Mouse (Mus musculus): ENCODE results near the gene Scrt2. TPM values are rescaled to one million over a fixed set of nuclear protein-coding genes. Genes with fewer than 3 reads are reported as not detected.

Gene Scrt2
- polyA plus RNA-seq, 1 experiment from 2014 or later, result 0.08 TPM

DNA sequence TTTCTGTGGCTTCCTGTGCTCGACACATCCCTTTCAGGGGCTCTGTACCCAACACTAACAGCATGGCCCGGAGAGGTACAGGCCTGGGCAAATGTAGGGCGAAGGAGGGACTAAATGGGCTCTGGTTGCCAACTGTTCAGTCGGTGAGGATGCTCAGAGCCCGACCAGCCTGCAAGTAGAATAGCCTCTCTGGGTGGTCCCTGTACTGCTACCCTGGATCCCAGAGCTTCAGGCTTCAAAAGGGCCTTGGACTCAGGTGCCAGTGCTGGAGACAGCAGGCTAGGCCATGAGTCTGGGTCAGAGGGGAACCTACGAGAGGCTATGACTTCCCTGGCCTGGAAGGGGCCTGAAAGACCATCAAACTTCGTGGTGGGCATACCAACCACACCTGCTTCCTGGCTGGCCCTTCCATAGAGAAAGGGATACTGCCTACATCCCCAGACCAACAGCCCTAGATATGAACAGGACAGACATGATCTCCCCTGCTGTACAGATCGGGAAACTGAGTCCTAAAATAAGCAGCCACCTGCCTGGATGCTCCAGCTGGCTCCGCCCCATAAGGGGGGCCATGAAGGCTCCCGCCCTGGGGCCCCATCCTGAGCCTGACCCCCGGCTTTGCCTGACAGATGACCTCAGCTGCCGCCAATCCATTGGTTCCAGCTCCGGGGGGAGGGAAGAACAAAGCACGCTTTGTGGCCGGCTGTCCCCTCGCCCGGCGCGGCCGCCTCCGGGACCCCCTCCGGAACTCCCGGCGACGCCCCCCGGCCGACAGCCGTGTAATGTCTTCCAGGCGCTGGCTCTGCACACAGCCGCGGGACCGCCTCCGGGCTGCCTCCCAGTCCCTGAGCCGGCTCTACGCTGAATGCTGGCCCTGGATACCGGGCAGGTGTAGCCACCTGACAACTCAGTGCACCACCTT lies 33.0 kb downstream of the Scrt2 start:
- ATAC-seq (replicated peaks; ENCODE audit: low FRiP score, low TSS enrichment, low read depth), result peak; percentile 36; the same call in 1 of the 2 replicates

DNA sequence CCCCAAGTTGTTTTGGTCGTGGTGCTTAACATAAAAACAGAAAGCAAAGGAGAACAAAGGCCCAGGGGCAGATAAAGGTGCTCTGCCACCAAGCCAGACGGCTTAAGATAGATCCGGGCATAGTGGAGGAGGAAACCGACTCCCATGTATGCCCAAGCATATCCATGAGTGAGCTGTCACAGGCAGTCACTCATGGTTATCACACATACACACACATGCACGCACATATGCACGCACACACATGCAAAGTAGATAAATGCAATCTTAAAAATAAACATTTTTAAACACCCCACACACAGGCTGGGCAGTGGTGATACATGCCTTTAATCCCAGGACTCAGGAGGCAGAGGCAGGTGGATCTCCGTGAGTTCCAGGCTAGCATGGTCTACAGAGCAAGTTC lies 36.4 kb downstream of the Scrt2 start:
- ATAC-seq (replicated peaks; ENCODE audit: low FRiP score, low TSS enrichment, low read depth) (no peak), DNase-seq (ENCODE audit: low spot score) (no peak)
- H3K9ac ChIP-seq (ENCODE audit: low read length), result no peak overlapping the region
- H3K4me3 ChIP-seq (ENCODE audit: low read depth, low read length), result no peak overlapping the region
- WGBS, result 83% methylated on average over 7 of the region's 7 CpGs
- H3K4me1 ChIP-seq (replicated peaks; ENCODE audit: control insufficient read depth, insufficient read depth, low read length), result peaks cover 7% of the 10 kb centered on the region; the same call in 1 of the 2 replicates
- no peaks in the 10 kb centered on the region for H3K9me3 ChIP-seq (ENCODE audit: control insufficient read depth, low read length)
- no peak overlapping the region for H3K4me2 ChIP-seq (ENCODE audit: low read length)
- H3K27ac ChIP-seq (ENCODE audit: low read depth), result no peak overlapping the region
- H3K27me3 ChIP-seq (replicated peaks; ENCODE audit: control insufficient read depth, insufficient read depth, low read length), result peaks cover 4% of the 10 kb centered on the region; the same call in 1 of the 2 replicates
- no peaks in the 10 kb centered on the region for H3K36me3 ChIP-seq (ENCODE audit: control insufficient read depth, insufficient read depth, low read length)

More for the DNA sequence above, 33.0 kb downstream of the Scrt2 start:
- H3K36me3 ChIP-seq (ENCODE audit: control insufficient read depth, insufficient read depth, low read length), result no peaks in the 10 kb centered on the region
- H3K4me1 ChIP-seq (replicated peaks; ENCODE audit: control insufficient read depth, insufficient read depth, low read length), result peaks cover 7% of the 10 kb centered on the region; the same call in 1 of the 2 replicates
- H3K9me3 ChIP-seq (ENCODE audit: control insufficient read depth, low read length), result no peaks in the 10 kb centered on the region
- H3K4me2 ChIP-seq (ENCODE audit: low read length), result peak overlapping the region; percentile 51
- H3K4me3 ChIP-seq (ENCODE audit: low read depth, low read length), result peak overlapping the region; percentile 18
- H3K27me3 ChIP-seq (replicated peaks; ENCODE audit: control insufficient read depth, insufficient read depth, low read length), result peaks cover 4% of the 10 kb centered on the region; the same call in 1 of the 2 replicates
- H3K9ac ChIP-seq (ENCODE audit: low read length), result peak overlapping the region; percentile 13; the same call in 1 of the 2 replicates
- H3K27ac ChIP-seq (ENCODE audit: low read depth), result no peak overlapping the region
- no peak for DNase-seq (ENCODE audit: low spot score)
- WGBS, result 15% methylated on average over 35 of the region's 36 CpGs

DNA sequence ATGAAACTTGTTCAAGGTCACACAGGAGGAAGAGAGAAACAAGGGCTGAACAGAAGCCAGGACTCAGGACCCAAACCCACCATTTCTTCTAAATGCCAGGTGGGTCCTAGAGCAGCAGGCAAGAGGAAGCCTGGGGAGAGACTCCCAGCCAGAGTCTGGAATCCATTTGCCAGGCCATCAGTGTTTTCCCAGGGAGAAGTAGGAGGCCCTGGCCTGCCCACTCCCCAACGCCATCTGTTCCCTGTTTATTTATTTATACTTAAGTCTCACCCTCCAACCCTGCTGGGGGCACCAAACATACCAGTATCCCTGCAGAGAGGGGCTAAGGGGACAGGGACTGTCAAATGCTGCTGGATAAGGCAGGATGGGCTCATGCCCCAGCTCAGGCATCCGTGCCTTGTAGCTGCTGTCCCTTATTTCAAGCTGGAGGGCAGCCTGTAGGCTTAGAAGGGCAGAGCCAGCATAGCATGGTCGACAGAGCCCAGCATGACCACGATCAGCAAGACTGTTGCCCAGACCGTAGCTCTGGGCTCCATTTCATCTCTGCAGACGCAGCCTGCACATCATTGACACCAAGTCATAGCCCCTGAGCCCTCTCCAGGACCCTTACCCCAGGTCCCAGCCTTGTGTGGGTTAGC lies 38.0 kb downstream of the Scrt2 start:
- H3K36me3 ChIP-seq (ENCODE audit: control insufficient read depth, insufficient read depth, low read length), result no peaks in the 10 kb centered on the region
- no peak for DNase-seq (ENCODE audit: low spot score)
- no peak for ATAC-seq (replicated peaks; ENCODE audit: low FRiP score, low TSS enrichment, low read depth)
- H3K4me1 ChIP-seq (replicated peaks; ENCODE audit: control insufficient read depth, insufficient read depth, low read length), result peaks cover 7% of the 10 kb centered on the region; the same call in 1 of the 2 replicates
- no peak overlapping the region for H3K27ac ChIP-seq (ENCODE audit: low read depth)
- peaks cover 2% of the 10 kb centered on the region; the same call in 1 of the 2 replicates for H3K27me3 ChIP-seq (replicated peaks; ENCODE audit: control insufficient read depth, insufficient read depth, low read length)
- H3K4me3 ChIP-seq (ENCODE audit: low read depth, low read length), result no peak overlapping the region
- WGBS, result 54% methylated on average over 6 of the region's 6 CpGs
- no peak overlapping the region for H3K4me2 ChIP-seq (ENCODE audit: low read length)
- no peaks in the 10 kb centered on the region for H3K9me3 ChIP-seq (ENCODE audit: control insufficient read depth, low read length)
- no peak overlapping the region for H3K9ac ChIP-seq (ENCODE audit: low read length)

DNA sequence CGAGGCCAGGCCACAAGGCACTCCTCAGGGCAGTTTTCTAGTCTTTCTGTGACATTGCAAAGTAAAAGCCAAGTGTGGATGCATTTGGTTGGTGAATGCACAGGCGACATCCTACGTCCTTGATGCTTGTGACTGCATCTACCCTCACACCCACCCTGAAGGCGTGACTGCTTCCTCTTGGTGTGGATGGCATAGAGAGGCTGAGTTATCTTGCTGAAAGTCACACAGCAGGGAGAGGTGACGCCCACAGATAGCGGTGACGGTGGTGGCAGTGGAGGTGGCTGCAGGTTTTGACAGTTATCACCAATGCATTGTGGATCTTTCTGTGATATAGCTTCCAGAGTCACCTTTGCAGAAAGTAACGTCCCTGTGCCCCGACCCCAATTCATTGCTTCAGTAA lies 41.6 kb downstream of the Scrt2 start:
- H3K36me3 ChIP-seq (ENCODE audit: control insufficient read depth, insufficient read depth, low read length), result no peaks in the 10 kb centered on the region
- H3K4me1 ChIP-seq (replicated peaks; ENCODE audit: control insufficient read depth, insufficient read depth, low read length), result no peaks in the 10 kb centered on the region
- 64% methylated on average over 9 of the region's 9 CpGs for WGBS
- H3K9me3 ChIP-seq (ENCODE audit: control insufficient read depth, low read length), result no peaks in the 10 kb centered on the region
- H3K4me2 ChIP-seq (ENCODE audit: low read length), result no peak overlapping the region
- DNase-seq (ENCODE audit: low spot score) (no peak), ATAC-seq (replicated peaks; ENCODE audit: low FRiP score, low TSS enrichment, low read depth) (no peak)
- H3K27ac ChIP-seq (ENCODE audit: low read depth), result no peak overlapping the region
- no peak overlapping the region for H3K4me3 ChIP-seq (ENCODE audit: low read depth, low read length)
- no peaks in the 10 kb centered on the region for H3K27me3 ChIP-seq (replicated peaks; ENCODE audit: control insufficient read depth, insufficient read depth, low read length)
- H3K9ac ChIP-seq (ENCODE audit: low read length), result no peak overlapping the region

DNA sequence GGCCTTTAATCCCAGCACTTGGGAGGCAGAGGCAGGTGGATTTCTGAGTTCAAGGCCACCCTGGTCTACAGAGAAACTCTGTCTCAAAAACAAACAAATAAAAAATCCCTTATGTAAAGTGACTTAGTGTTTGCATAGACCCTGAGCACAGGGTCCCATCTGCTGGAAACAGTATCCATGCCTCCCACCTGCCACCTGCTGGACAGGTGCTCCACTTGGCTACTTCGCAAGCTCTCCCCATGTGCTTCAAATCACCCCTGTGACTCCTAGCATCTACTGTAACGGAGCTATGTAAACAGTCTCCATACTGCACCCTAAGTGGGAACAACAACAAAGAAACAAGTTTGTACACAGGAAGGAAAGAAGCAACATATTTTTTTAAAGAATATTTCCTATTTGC lies 47.3 kb downstream of the Scrt2 start:
- Histone ChIP-seq H3K9ac (ENCODE audit: low read length) (no peak overlapping the region), H3K4me3 (ENCODE audit: low read depth, low read length) (no peak overlapping the region), H3K36me3 (ENCODE audit: control insufficient read depth, insufficient read depth, low read length) (no peaks in the 10 kb centered on the region), H3K4me1 (replicated peaks; ENCODE audit: control insufficient read depth, insufficient read depth, low read length) (no peaks in the 10 kb centered on the region), H3K4me2 (ENCODE audit: low read length) (no peak overlapping the region), H3K27ac (ENCODE audit: low read depth) (no peak overlapping the region), H3K9me3 (ENCODE audit: control insufficient read depth, low read length) (no peaks in the 10 kb centered on the region), H3K27me3 (replicated peaks; ENCODE audit: control insufficient read depth, insufficient read depth, low read length) (no peaks in the 10 kb centered on the region)
- no peak for ATAC-seq (replicated peaks; ENCODE audit: low FRiP score, low TSS enrichment, low read depth)
- no peak for DNase-seq (ENCODE audit: low spot score)
- WGBS, result 61% methylated on average over 2 of the region's 2 CpGs

DNA sequence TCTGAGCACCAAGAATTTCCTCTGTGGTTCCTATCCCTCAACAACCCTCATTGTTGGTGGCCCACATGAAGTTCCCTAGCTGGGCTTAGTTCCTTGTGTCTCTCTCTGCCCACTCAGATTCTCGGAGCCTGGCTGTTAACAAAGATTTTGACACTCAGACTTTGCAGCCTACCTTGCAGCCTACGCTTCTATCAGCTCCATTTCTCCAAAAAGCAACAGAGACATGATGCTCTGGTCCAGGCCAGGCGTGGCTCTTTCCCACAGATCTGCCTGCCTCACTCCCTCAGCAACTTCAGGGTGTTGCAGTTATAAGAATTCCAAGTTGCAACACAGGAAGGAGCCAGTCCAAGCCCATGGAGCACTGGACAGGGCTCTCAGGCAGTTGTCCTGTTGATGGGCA lies 48.4 kb downstream of the Scrt2 start:
- no peak overlapping the region for H3K9ac ChIP-seq (ENCODE audit: low read length)
- H3K4me3 ChIP-seq (ENCODE audit: low read depth, low read length), result no peak overlapping the region
- H3K4me2 ChIP-seq (ENCODE audit: low read length), result no peak overlapping the region
- 72% methylated on average over 3 of the region's 3 CpGs for WGBS
- DNase-seq (ENCODE audit: low spot score) (no peak), ATAC-seq (replicated peaks; ENCODE audit: low FRiP score, low TSS enrichment, low read depth) (no peak)
- H3K9me3 ChIP-seq (ENCODE audit: control insufficient read depth, low read length), result no peaks in the 10 kb centered on the region
- H3K27ac ChIP-seq (ENCODE audit: low read depth), result no peak overlapping the region
- no peaks in the 10 kb centered on the region for H3K27me3 ChIP-seq (replicated peaks; ENCODE audit: control insufficient read depth, insufficient read depth, low read length)
- no peaks in the 10 kb centered on the region for H3K36me3 ChIP-seq (ENCODE audit: control insufficient read depth, insufficient read depth, low read length)
- no peaks in the 10 kb centered on the region for H3K4me1 ChIP-seq (replicated peaks; ENCODE audit: control insufficient read depth, insufficient read depth, low read length)

DNA sequence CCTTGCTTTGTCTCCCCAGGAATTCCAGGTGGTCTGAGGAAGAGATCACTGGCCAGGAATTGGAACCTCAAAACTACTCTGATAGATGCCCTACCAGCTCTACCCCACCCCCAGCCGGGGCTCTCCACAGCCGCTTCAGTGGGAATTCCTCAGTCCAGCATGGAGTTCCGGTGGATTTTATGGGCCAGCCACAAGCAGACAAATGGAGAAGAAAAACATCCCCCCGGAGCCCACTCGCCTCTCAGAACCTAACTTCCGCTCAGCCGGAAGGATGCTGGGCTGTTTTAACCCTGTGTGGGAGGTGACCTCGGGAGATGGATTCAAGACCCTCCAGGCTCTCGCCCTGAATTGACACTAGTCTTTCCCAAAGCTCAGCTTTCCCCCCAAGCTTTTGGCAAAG lies 50.7 kb downstream of the Scrt2 start:
- Histone ChIP-seq H3K36me3 (ENCODE audit: control insufficient read depth, insufficient read depth, low read length) (no peaks in the 10 kb centered on the region), H3K9ac (ENCODE audit: low read length) (no peak overlapping the region), H3K4me1 (replicated peaks; ENCODE audit: control insufficient read depth, insufficient read depth, low read length) (no peaks in the 10 kb centered on the region), H3K4me2 (ENCODE audit: low read length) (no peak overlapping the region), H3K27me3 (replicated peaks; ENCODE audit: control insufficient read depth, insufficient read depth, low read length) (no peaks in the 10 kb centered on the region), H3K9me3 (ENCODE audit: control insufficient read depth, low read length) (no peaks in the 10 kb centered on the region), H3K27ac (ENCODE audit: low read depth) (no peak overlapping the region), H3K4me3 (ENCODE audit: low read depth, low read length) (no peak overlapping the region)
- ATAC-seq (replicated peaks; ENCODE audit: low FRiP score, low TSS enrichment, low read depth), result no peak
- WGBS, result 28% methylated on average over 9 of the region's 9 CpGs
- DNase-seq (ENCODE audit: low spot score), result no peak

DNA sequence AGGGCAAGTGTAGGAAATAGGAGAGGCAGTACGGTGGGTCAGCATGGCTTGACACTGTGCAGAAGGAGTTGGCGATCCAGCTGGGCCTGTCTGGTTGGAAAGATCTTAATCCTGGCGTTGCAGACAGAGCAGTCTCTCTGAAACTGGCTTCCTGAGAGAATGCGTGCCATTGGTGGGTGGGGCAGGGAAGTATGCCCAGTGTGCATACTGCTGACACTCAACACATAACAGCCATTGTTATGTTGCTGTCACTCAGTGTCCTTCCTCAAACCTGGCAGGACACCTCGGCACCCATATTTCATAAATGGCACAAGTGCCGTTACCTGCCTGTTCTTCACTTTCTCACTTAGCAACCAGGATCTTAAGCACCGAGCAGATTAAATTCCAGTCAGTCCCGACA lies 51.4 kb downstream of the Scrt2 start:
- ATAC-seq (replicated peaks; ENCODE audit: low FRiP score, low TSS enrichment, low read depth), result no peak
- Histone ChIP-seq H3K9ac (ENCODE audit: low read length) (no peak overlapping the region), H3K27me3 (replicated peaks; ENCODE audit: control insufficient read depth, insufficient read depth, low read length) (no peaks in the 10 kb centered on the region), H3K27ac (ENCODE audit: low read depth) (no peak overlapping the region), H3K4me2 (ENCODE audit: low read length) (no peak overlapping the region), H3K4me1 (replicated peaks; ENCODE audit: control insufficient read depth, insufficient read depth, low read length) (no peaks in the 10 kb centered on the region), H3K9me3 (ENCODE audit: control insufficient read depth, low read length) (no peaks in the 10 kb centered on the region), H3K4me3 (ENCODE audit: low read depth, low read length) (no peak overlapping the region), H3K36me3 (ENCODE audit: control insufficient read depth, insufficient read depth, low read length) (no peaks in the 10 kb centered on the region)
- WGBS, result 42% methylated on average over 8 of the region's 8 CpGs
- no peak for DNase-seq (ENCODE audit: low spot score)
